Mouse (Mus musculus) adrenal gland, adult 18-20 months (tissue): ENCODE results near the gene Stx16. TPM values are rescaled to one million over a fixed set of nuclear protein-coding genes. Genes with fewer than 3 reads are reported as not detected.

Source experiments
- DNase-seq, 2 experiments: peaks; one replicate each; pipeline ENCODE4 v3.0.0; 2021 to 2022; ENCODE audit warnings: low spot score in 2 of 2
- total RNA-seq, 2 experiments: library from RNA; stranded (reverse); gene quantifications; 1 replicate in 1 of 2; 2 replicates in 1 of 2; pipeline ENCODE4 v1.2.3; 2021

The Stx16 gene
- total RNA-seq, 2 experiments from 2014 or later, result 34.2 to 44.8 TPM

GRCm38 (mm10) chr2:174122331-174122730 lies 46.2 kb downstream of the Stx16 start:
- peak in 1 of 2 experiments; percentile 6 for DNase-seq

- peak in 1 of 2 experiments; percentile 6 for DNase-seq
These were observed 47.6 kb downstream of the Stx16 start for GRCm38 (mm10) chr2:174123731-174124130.

GRCm38 (mm10) chr2:174126522-174127375 lies 50.6 kb downstream of the Stx16 start:
- DNase-seq, result peak in 1 of 2 experiments; percentile 23

- peak in 1 of 2 experiments; percentile 3 for DNase-seq
These were observed 51.2 kb downstream of the Stx16 start for GRCm38 (mm10) chr2:174127376-174127713.

- DNase-seq, result no peak
These were observed 52.8 kb downstream of the Stx16 start for GRCm38 (mm10) chr2:174128926-174129325.

- DNase-seq, result no peak
These were observed 54.5 kb downstream of the Stx16 start for GRCm38 (mm10) chr2:174130468-174131097.

- no peak for DNase-seq
These were observed 56.4 kb downstream of the Stx16 start for GRCm38 (mm10) chr2:174132413-174132969.

Other genes with a start within 250 kb of the Stx16 start
- 10 to 100 TPM; 56.1 to 60.8 TPM for gene Npepl1, start 34.0 kb downstream of the Stx16 start, total RNA-seq
- 1,000 to 10,000 TPM; 2,555 to 2,708 TPM for gene Gnas, start 208.0 kb downstream of the Stx16 start, total RNA-seq